Mouse (Mus musculus) limb, embryonic 11.5 days (tissue): Measurements from ENCODE around the gene Obox8. TPM values are rescaled to one million over a fixed set of nuclear protein-coding genes. Genes with fewer than 3 reads are reported as not detected.

ENCODE experiments used
- ATAC-seq: fragments of 200-750 bp; cut with Nextera tagmentation; 2 replicates; pipeline ENCODE4 v1.8.0; 2017; ENCODE audit warnings: low read depth; ENCODE audit not compliant: insufficient number of reproducible peaks, low FRiP score, low TSS enrichment
- DNase-seq: peaks from one replicate; pipeline ENCODE4 v3.0.0-alpha.2; 2015; ENCODE audit warnings: low spot score
- H3K27ac ChIP-seq: fragments of 300-500 bp; sonication (generic); replicated peaks from 2 replicates; pipeline ENCODE4 v1.5.1; 2014; ENCODE audit warnings: low read depth, mild to moderate bottlenecking, low read length
- H3K27me3 ChIP-seq: fragments of 300-500 bp; sonication (generic); 2 replicates; pipeline ENCODE4 v1.6.1; 2014; ENCODE audit warnings: mild to moderate bottlenecking, low read length, mixed read lengths; ENCODE audit not compliant: control insufficient read depth, insufficient read depth
- H3K36me3 ChIP-seq: fragments of 300-500 bp; sonication (generic); 2 replicates; pipeline ENCODE4 v1.6.1; 2014; ENCODE audit warnings: mild to moderate bottlenecking, low read length, moderate library complexity, mixed read lengths; ENCODE audit not compliant: control insufficient read depth, insufficient read depth
- H3K4me1 ChIP-seq: fragments of 300-500 bp; sonication (generic); 2 replicates; pipeline ENCODE4 v1.6.1; 2014; ENCODE audit warnings: low read length, mixed read lengths; ENCODE audit not compliant: control insufficient read depth, insufficient read depth
- H3K4me2 ChIP-seq: fragments of 300-500 bp; sonication (generic); 2 replicates; pipeline ENCODE4 v1.6.1; 2014; ENCODE audit warnings: low read depth, mild to moderate bottlenecking, moderate library complexity; ENCODE audit not compliant: severe bottlenecking
- H3K4me3 ChIP-seq: fragments of 300-500 bp; sonication (generic); 2 replicates; pipeline ENCODE4 v1.5.1; 2014; ENCODE audit warnings: low read depth, low read length
- H3K9ac ChIP-seq: fragments of 300-500 bp; sonication (generic); 2 replicates; pipeline ENCODE4 v1.6.1; 2014; ENCODE audit warnings: mild to moderate bottlenecking, low read length
- H3K9me3 ChIP-seq: fragments of 300-500 bp; sonication (generic); 2 replicates; pipeline ENCODE4 v1.6.1; 2016; ENCODE audit warnings: low read length; ENCODE audit not compliant: control insufficient read depth
- WGBS: fragments of 180-500 bp; shearing (Covaris S2); extraction: QIAGEN DNeasy Blood & Tissue Kit; methylation state at CpG from one replicate; pipeline ENCODE4 v1.1.7; 2014; 5-methylcytosine and 5-hydroxymethylcytosine counted together
- polyA plus RNA-seq: library from polyadenylated mRNA; unstranded; fragments of >200 nt; fragmentation: Nextera tagmentation; extraction: Ambion mirVana; gene quantifications from 2 replicates; pipeline ENCODE4 v1.2.1, GENCODE M21; 2014

Gene Obox8
- polyA plus RNA-seq: not detected in 2 replicates

- ATAC-seq: no peak
- WGBS: 87% methylated on average over 2 of the region's 2 CpGs
- Histone ChIP-seq H3K36me3 (no peaks in the 10 kb centered on the region), H3K4me1 (no peaks in the 10 kb centered on the region), H3K4me3 (no peak within 1 kb of the TSS), H3K27me3 (no peaks in the 10 kb centered on the region), H3K9ac (no peak within 1 kb of the TSS), H3K27ac (no peak within 1 kb of the TSS), H3K9me3 (peaks cover 5% of the 10 kb centered on the region; the same call in 1 of the 2 replicates), H3K4me2 (no peak within 1 kb of the TSS)
- DNase-seq: no peak
These were observed at the start of gene Obox8 for GRCm38 (mm10) chr7:14333457-14333856. Gene Obox8, minus strand, starts transcription at chr7:14333557.

GRCm38 (mm10) chr7:14317209-14317608 is 16.1 kb downstream of the Obox8 start:
- Histone ChIP-seq H3K27me3 (no peaks in the 10 kb centered on the region), H3K9me3 (no peaks in the 10 kb centered on the region), H3K9ac (no peak overlapping the region), H3K4me1 (no peaks in the 10 kb centered on the region), H3K4me2 (no peak overlapping the region), H3K4me3 (no peak overlapping the region), H3K36me3 (no peaks in the 10 kb centered on the region), H3K27ac (no peak overlapping the region)
- 37% methylated on average over 2 of the region's 2 CpGs for WGBS
- no peak for DNase-seq
- ATAC-seq: no peak

GRCm38 (mm10) chr7:14308671-14309070 is 24.7 kb downstream of the Obox8 start:
- Histone ChIP-seq H3K4me2 (no peak overlapping the region), H3K36me3 (no peaks in the 10 kb centered on the region), H3K27me3 (no peaks in the 10 kb centered on the region), H3K27ac (no peak overlapping the region), H3K4me3 (no peak overlapping the region), H3K9me3 (peaks cover 4% of the 10 kb centered on the region; the same call in 1 of the 2 replicates), H3K9ac (no peak overlapping the region), H3K4me1 (no peaks in the 10 kb centered on the region)
- 78% methylated on average over 3 of the region's 3 CpGs for WGBS
- no peak for DNase-seq
- no peak for ATAC-seq

- Histone ChIP-seq H3K4me1 (no peaks in the 10 kb centered on the region), H3K36me3 (no peaks in the 10 kb centered on the region), H3K4me2 (no peak overlapping the region), H3K4me3 (no peak overlapping the region), H3K27me3 (no peaks in the 10 kb centered on the region), H3K27ac (no peak overlapping the region), H3K9ac (no peak overlapping the region), H3K9me3 (peaks cover 4% of the 10 kb centered on the region; the same call in 1 of the 2 replicates)
- DNase-seq (no peak), ATAC-seq (no peak)
- 83% methylated on average over 6 of the region's 6 CpGs for WGBS
These were observed 25.8 kb downstream of the Obox8 start for GRCm38 (mm10) chr7:14307571-14307970.

Other genes with a start within 250 kb of the Obox8 start
- gene Sult2a3, start 210.5 kb downstream of the Obox8 start, polyA plus RNA-seq: not detected in 2 replicates
- gene Sult2a6, start 78.7 kb downstream of the Obox8 start, polyA plus RNA-seq: not detected in 2 replicates
- not detected in 2 replicates for gene Sult2a8, start 113.2 kb upstream of the Obox8 start, polyA plus RNA-seq
- not detected in 2 replicates for gene Sult2a7, start 160.7 kb upstream of the Obox8 start, polyA plus RNA-seq
- gene Vmn1r90, start 229.9 kb upstream of the Obox8 start, polyA plus RNA-seq: 0.16 TPM in 2 replicates